21 mouse cellular contexts compared by ENCODE assay signal in the genomic region with DNA sequence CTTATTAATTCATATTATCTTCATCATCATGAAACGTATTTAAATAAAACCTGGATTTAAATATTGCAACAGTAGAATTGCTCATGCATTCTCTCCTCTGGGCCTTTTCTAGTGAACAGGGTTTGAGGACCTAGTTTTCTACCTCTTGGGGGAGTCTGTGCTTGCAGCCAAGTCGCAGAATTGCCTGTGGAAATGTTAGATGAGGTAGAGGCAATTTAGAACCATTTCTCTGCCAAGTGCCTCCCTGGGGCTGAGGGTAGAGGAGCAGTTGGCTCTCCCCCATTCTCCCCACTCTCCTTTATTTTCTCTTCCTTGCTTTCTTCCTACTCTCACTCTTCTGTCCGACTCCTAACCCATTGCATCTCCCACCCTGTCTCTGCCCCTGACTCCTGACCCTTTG. TPM values are rescaled to one million over a fixed set of nuclear protein-coding genes. Genes with fewer than 3 reads are reported as not detected.
"Had no signal": no experiment of that assay in that cellular context is flagged by ENCODE, and none has a peak within 500 bp of the region (broad histone marks: within the 10 kb centered on the region; RNA-seq: fewer than 3 reads in every experiment).

No protein-coding gene starts in this region.

- H3K9ac ChIP-seq: limb, embryonic 12.5 days; limb, embryonic 15.5 days; liver, embryonic 14.5 days; liver, postnatal 0 days; lung, embryonic 14.5 days; neural tube, embryonic 12.5 days; stomach, embryonic 15.5 days had no signal

- H3K4me3 ChIP-seq: limb, embryonic 12.5 days; limb, embryonic 15.5 days; neural tube, embryonic 12.5 days; stomach, embryonic 15.5 days had no signal

- H3K9me3 ChIP-seq: limb, embryonic 12.5 days; limb, embryonic 15.5 days; neural tube, embryonic 12.5 days; stomach, embryonic 15.5 days had no signal

- H3K4me2 ChIP-seq: limb, embryonic 12.5 days; limb, embryonic 15.5 days; liver, embryonic 11.5 days; lung, embryonic 14.5 days; neural tube, embryonic 12.5 days; stomach, embryonic 15.5 days had no signal

- H3K36me3 ChIP-seq: limb, embryonic 12.5 days; limb, embryonic 15.5 days; neural tube, embryonic 12.5 days; stomach, embryonic 15.5 days had no signal

- ATAC-seq: liver, postnatal 0 days; lung, postnatal 0 days had no signal

- H3K4me1 ChIP-seq: limb, embryonic 15.5 days; stomach, embryonic 15.5 days had no signal

- H3K27me3 ChIP-seq: limb, embryonic 12.5 days; limb, embryonic 15.5 days; neural tube, embryonic 12.5 days; stomach, embryonic 15.5 days had no signal

- H3K27ac ChIP-seq: kidney, postnatal 0 days; limb, embryonic 12.5 days; limb, embryonic 15.5 days; liver, embryonic 14.5 days; macrophage; neural tube, embryonic 12.5 days; stomach, embryonic 15.5 days had no signal

- DNase-seq: kidney, adult 2 months; kidney, postnatal 25 days; left cerebral cortex, postnatal 4 days; liver, postnatal 0 days; lung, embryonic 14.5 days; midbrain, embryonic 14.5 days; retina, postnatal 1 day; right cerebral cortex, postnatal 25 days; spleen, adult 18-20 months; thymus, postnatal 25 days had no signal

RNA-seq across cellular contexts. Expression of a gene that starts 49.1 kb away (rescaled TPM):
- total RNA-seq: megakaryocyte, adult 5-6 weeks; neutrophil, adult 5-6 weeks had no signal
- polyA plus RNA-seq: liver, postnatal 0 days; macrophage had no signal

RNA-seq across cellular contexts. Expression of a gene that starts 55.0 kb away (rescaled TPM):
- total RNA-seq: megakaryocyte, adult 5-6 weeks; neutrophil, adult 5-6 weeks had no signal
- polyA plus RNA-seq: liver, embryonic 14.5 days; liver, postnatal 0 days; macrophage had no signal
